8 mouse cellular contexts compared by ENCODE assay signal in genomic region chr2:162931123-162931673, GRCm38 (mm10). TPM values are rescaled to one million over a fixed set of nuclear protein-coding genes. Genes with fewer than 3 reads are reported as not detected.
DNase-seq lines count a peak whose midpoint lies in the region; ATAC-seq and TF ChIP-seq lines count a peak whose summit lies in the region.

Srsf6 (plus strand) TSS chr2:162931528.

- peak within 1 kb of the TSS; percentile 100 for H3K9ac ChIP-seq in heart, embryonic 11.5 days (ENCODE audit: low read depth, low read length)
- peak within 1 kb of the TSS; percentile 99 for H3K9ac ChIP-seq in kidney, embryonic 16.5 days (replicated peaks; ENCODE audit: low read length)
- peak within 1 kb of the TSS; percentile 100 for H3K9ac ChIP-seq in liver, adult 2 months (ENCODE audit: low read depth, low read length)

- H3K27ac ChIP-seq in heart, embryonic 11.5 days (ENCODE audit: low read depth, low read length), result peak within 1 kb of the TSS; percentile 96
- H3K27ac ChIP-seq in kidney, embryonic 16.5 days (ENCODE audit: low read length), result peak within 1 kb of the TSS; percentile 96
- peak within 1 kb of the TSS; percentile 98 for H3K27ac ChIP-seq in liver, adult 2 months (replicated peaks; ENCODE audit: insufficient read depth, low read depth, low read length)

- H3K4me1 ChIP-seq in erythroblast, embryonic 14.5 days (ENCODE audit: control insufficient read depth), result peaks cover 33% of the 10 kb centered on the region
- peaks cover 3% of the 10 kb centered on the region; the same call in 1 of the 2 replicates for H3K4me1 ChIP-seq in heart, embryonic 11.5 days (ENCODE audit: control insufficient read depth, insufficient read depth, low read length)
- H3K4me1 ChIP-seq in kidney, embryonic 16.5 days (ENCODE audit: insufficient read depth, low read length), result peaks cover 28% of the 10 kb centered on the region
- peaks cover 8% of the 10 kb centered on the region for H3K4me1 ChIP-seq in liver, adult 2 months (ENCODE audit: control insufficient read depth, insufficient read depth, low read length)

- H3K27me3 ChIP-seq in erythroblast, embryonic 14.5 days (ENCODE audit: control insufficient read depth), result peaks cover 6% of the 10 kb centered on the region
- H3K27me3 ChIP-seq in heart, embryonic 11.5 days (ENCODE audit: control insufficient read depth, insufficient read depth, low read length), result no peaks in the 10 kb centered on the region
- H3K27me3 ChIP-seq in kidney, embryonic 16.5 days (ENCODE audit: insufficient read depth, low read length), result peaks cover 15% of the 10 kb centered on the region; the same call in 1 of the 2 replicates
- H3K27me3 ChIP-seq in liver, adult 2 months (ENCODE audit: control insufficient read depth, insufficient read depth, low read length), result no peaks in the 10 kb centered on the region
- H3K27me3 ChIP-seq in myocyte (ENCODE audit: control insufficient read depth, insufficient read depth, insufficient read length), result no peaks in the 10 kb centered on the region
- no peaks in the 10 kb centered on the region for H3K27me3 ChIP-seq in splenic B cell, adult 2 months (ENCODE audit: control insufficient read depth, insufficient read depth, low read length, poor library complexity, severe bottlenecking)

- DNase-seq in B cell, adult 2 months, result peak; percentile 90 to 94
- peak; percentile 97 for DNase-seq in brain, embryonic 14.5 days (ENCODE audit: low read depth)
- DNase-seq in liver, adult 2 months (ENCODE audit: extremely low read depth, low read depth, low spot score), result peak; percentile 84
- peak; percentile 94 for DNase-seq in splenic B cell, adult 2 months (ENCODE audit: low read depth, low spot score)

- H3K4me3 ChIP-seq in erythroblast, embryonic 14.5 days (replicated peaks), result peak within 1 kb of the TSS; percentile 99
- H3K4me3 ChIP-seq in heart, embryonic 11.5 days (ENCODE audit: low read depth, low read length), result peak within 1 kb of the TSS; percentile 98
- H3K4me3 ChIP-seq in kidney, embryonic 16.5 days (ENCODE audit: low read length), result peak within 1 kb of the TSS; percentile 75
- peak within 1 kb of the TSS; percentile 98 for H3K4me3 ChIP-seq in liver, adult 2 months (ENCODE audit: insufficient read depth, low read depth, low read length)
- peak within 1 kb of the TSS; percentile 75 for H3K4me3 ChIP-seq in myocyte

- ATAC-seq in heart, embryonic 11.5 days (replicated peaks; ENCODE audit: insufficient number of reproducible peaks, low FRiP score, low TSS enrichment), result peak; percentile 91
- ATAC-seq in kidney, embryonic 16.5 days (ENCODE audit: low FRiP score, low TSS enrichment), result peak; percentile 92

- no peak for TF ChIP-seq CTCF in brain, embryonic 14.5 days (IDR thresholded peaks at IDR 0.05; ENCODE audit: borderline replicate concordance, extremely low read depth, insufficient read depth, insufficient read length)
- no peak for TF ChIP-seq CTCF in liver, adult 2 months (IDR thresholded peaks at IDR 0.05; ENCODE audit: low read depth, low read length)

- H3K9me3 ChIP-seq in erythroblast, embryonic 14.5 days (ENCODE audit: control insufficient read depth, low read length), result no peaks in the 10 kb centered on the region
- H3K9me3 ChIP-seq in heart, embryonic 11.5 days (replicated peaks; ENCODE audit: control insufficient read depth, low read length), result no peaks in the 10 kb centered on the region
- no peaks in the 10 kb centered on the region for H3K9me3 ChIP-seq in kidney, embryonic 16.5 days (ENCODE audit: low read length)

- WGBS in heart, embryonic 11.5 days (ENCODE audit: insufficient replicate concordance), result under 1% methylated on average over 57 of the region's 68 CpGs
- WGBS in kidney, embryonic 16.5 days, result 0% methylated on average over 58 of the region's 68 CpGs
- under 1% methylated on average over 68 of the region's 68 CpGs for WGBS in liver, adult 2 months

- peak within 1 kb of the TSS; percentile 89 for H3ac ChIP-seq in myocyte (ENCODE audit: control insufficient read depth, insufficient read length)

- H3K4me2 ChIP-seq in heart, embryonic 11.5 days, result peak within 1 kb of the TSS; percentile 89
- H3K4me2 ChIP-seq in kidney, embryonic 16.5 days (replicated peaks; ENCODE audit: low read depth, low read length), result peak within 1 kb of the TSS; percentile 82
- peak within 1 kb of the TSS; percentile 100 for H3K4me2 ChIP-seq in myocyte (ENCODE audit: low read depth)

- peak; percentile 99 for TF ChIP-seq POLR2A in brain, embryonic 14.5 days (IDR thresholded peaks at IDR 0.05; ENCODE audit: borderline replicate concordance, extremely low read depth, insufficient read depth, insufficient read length, poor library complexity, severe bottlenecking)
- peak; percentile 96 for TF ChIP-seq POLR2A in liver, adult 2 months (IDR thresholded peaks at IDR 0.05; ENCODE audit: extremely low read depth, insufficient read depth, low read length)
- TF ChIP-seq POLR2A in myocyte (IDR thresholded peaks at IDR 0.05; ENCODE audit: insufficient read length, low read depth), result peak; percentile 100

- H3K36me3 ChIP-seq in erythroblast, embryonic 14.5 days (ENCODE audit: control insufficient read depth), result peaks cover 38% of the 10 kb centered on the region
- H3K36me3 ChIP-seq in heart, embryonic 11.5 days (ENCODE audit: control insufficient read depth, insufficient read depth, low read length), result peaks cover 19% of the 10 kb centered on the region
- peaks cover 27% of the 10 kb centered on the region for H3K36me3 ChIP-seq in kidney, embryonic 16.5 days (ENCODE audit: insufficient read depth, low read length)
- H3K36me3 ChIP-seq in liver, adult 2 months (ENCODE audit: control insufficient read depth, insufficient read depth, low read length), result peaks cover 30% of the 10 kb centered on the region
- peaks cover 37% of the 10 kb centered on the region for H3K36me3 ChIP-seq in myocyte (ENCODE audit: control insufficient read depth, insufficient read depth)
- peaks cover 13% of the 10 kb centered on the region for H3K36me3 ChIP-seq in splenic B cell, adult 2 months (ENCODE audit: control insufficient read depth, insufficient read depth, low read length, poor library complexity, severe bottlenecking)

- H3K79me2 ChIP-seq in liver, adult 2 months (ENCODE audit: control insufficient read depth, insufficient read depth, low read length), result peaks cover 14% of the 10 kb centered on the region
- peaks cover 24% of the 10 kb centered on the region for H3K79me2 ChIP-seq in myocyte (ENCODE audit: control insufficient read depth, insufficient read depth)

TF ChIP-seq in myocyte, 11 proteins besides CTCF, POLR2A, EP300 and RAD21:
- TF ChIP-seq TCF12 (IDR thresholded peaks at IDR 0.05; ENCODE audit: insufficient read depth, poor library complexity, severe bottlenecking), result no peak
- TF ChIP-seq REST (IDR thresholded peaks at IDR 0.05; ENCODE audit: insufficient read depth, insufficient read length), result peak; percentile 45
- TF ChIP-seq POLR2AphosphoS2 (IDR thresholded peaks at IDR 0.05; ENCODE audit: insufficient read length, low read depth), result peak; percentile 98
- peak in 1 of 3 experiments; percentile 21 for TF ChIP-seq MYOG (IDR thresholded peaks at IDR 0.05; ENCODE audit: control insufficient read depth in 1 of 3, insufficient read depth in 1 of 3, insufficient read length in 2 of 3, low read depth in 2 of 3)
- no peak for TF ChIP-seq MAX (IDR thresholded peaks at IDR 0.05; ENCODE audit: low read depth)
- no peak for TF ChIP-seq SRF (IDR thresholded peaks at IDR 0.05; ENCODE audit: control insufficient read depth, insufficient read length, low read depth)
- peak; percentile 1 for TF ChIP-seq TCF3 (IDR thresholded peaks at IDR 0.05; ENCODE audit: insufficient read length, low read depth)
- no peak for TF ChIP-seq CEBPB (IDR thresholded peaks at IDR 0.05; ENCODE audit: insufficient read depth, poor library complexity, severe bottlenecking)
- TF ChIP-seq MYOD1 (IDR thresholded peaks at IDR 0.05; ENCODE audit: control insufficient read depth in 1 of 3, insufficient read length in 2 of 3, low read depth in 2 of 3), result peak in 1 of 3 experiments; percentile 21
- TF ChIP-seq E2F4 (IDR thresholded peaks at IDR 0.05; ENCODE audit: insufficient read depth), result peak; percentile 74
- TF ChIP-seq USF1 (IDR thresholded peaks at IDR 0.05; ENCODE audit: low read depth), result no peak

RNA-seq across cellular contexts. Expression of gene Srsf6, which starts in this region (rescaled TPM):
- 311 and 398 TPM in 2 replicates for polyA plus RNA-seq in brain, embryonic 14.5 days (2012; rRNA removed)
- polyA plus RNA-seq in erythroblast, embryonic 14.5 days (2012), result 6.8 and 7.0 TPM in 2 replicates
- 155 and 164 TPM in 2 replicates for polyA plus RNA-seq in heart, embryonic 11.5 days (2014; fragmentation: Nextera tagmentation; extraction: Ambion mirVana)
- polyA plus RNA-seq in kidney, embryonic 16.5 days (2015; fragmentation: Nextera tagmentation; extraction: Ambion mirVana), result 206 and 214 TPM in 2 replicates
- total RNA-seq in liver, adult 2 months (2014; rRNA removed), result 34.3 and 37.1 TPM in 2 replicates
- 60.0 and 81.2 TPM in 2 replicates for polyA plus RNA-seq in liver, adult 2 months (2012; rRNA removed)
- 61.5 TPM for polyA plus RNA-seq in myocyte (2012; fragmentation: generic; extraction: Trizol)

Comparison
In these comparisons a context has a peak if more than half of its experiments do, and no peak if none do; other contexts are left out.
1. Peak in every context shown above with its lines: DNase-seq, ATAC-seq, H3K4me3 ChIP-seq and H3K27ac ChIP-seq.